Mouse (Mus musculus) kidney, adult 2 months (tissue): Measurements from ENCODE around the gene Jakmip3. TPM values are rescaled to one million over a fixed set of nuclear protein-coding genes. Genes with fewer than 3 reads are reported as not detected.

Experiments
- DNase-seq: peaks from one replicate; pipeline ENCODE4 v3.0.0; 2021
- H3K27ac ChIP-seq: fragments of 200-500 bp; 2 replicates; pipeline ENCODE4 v1.5.1; 2012; ENCODE audit warnings: low read depth, low read length, control low read depth, inconsistent platforms; ENCODE audit not compliant: insufficient read depth
- H3K27me3 ChIP-seq: fragments of 200-500 bp; replicated peaks from 2 replicates; pipeline ENCODE4 v1.6.1; 2012; ENCODE audit warnings: mild to moderate bottlenecking, moderate library complexity, low read length, inconsistent platforms; ENCODE audit not compliant: control insufficient read depth, insufficient read depth
- H3K36me3 ChIP-seq: fragments of 200-500 bp; 2 replicates; pipeline ENCODE4 v1.6.1; 2012; ENCODE audit warnings: mild to moderate bottlenecking, moderate library complexity, low read length, inconsistent platforms; ENCODE audit not compliant: control insufficient read depth, insufficient read depth
- H3K4me1 ChIP-seq: fragments of 200-500 bp; 2 replicates; pipeline ENCODE4 v1.6.1; 2011; ENCODE audit warnings: low read length; ENCODE audit not compliant: control insufficient read depth, insufficient read depth
- H3K4me3 ChIP-seq: fragments of 200-500 bp; 2 replicates; pipeline ENCODE4 v1.5.1; 2011; ENCODE audit warnings: mild to moderate bottlenecking, low read depth, low read length, control low read depth; ENCODE audit not compliant: insufficient read depth
- CTCF ChIP-seq: fragments of 200-500 bp; conservative IDR thresholded peaks from 2 replicates; pipeline ENCODE4 v1.5.1; 2011; ENCODE audit warnings: low read depth, mild to moderate bottlenecking, control low read depth, low read length, moderate library complexity, mixed read lengths; ENCODE audit not compliant: insufficient read depth, insufficient read length
- POLR2A ChIP-seq: fragments of 200-500 bp; IDR thresholded peaks from one replicate; pipeline ENCODE4 v1.6.1; 2011; ENCODE audit warnings: low read depth, low read length, control low read depth
- WGBS: fragments of 180-500 bp; shearing (Covaris S2); methylation state at CpG from one replicate; pipeline ENCODE4 v1.1.7; 2018; 5-methylcytosine and 5-hydroxymethylcytosine counted together
- polyA plus RNA-seq: library from polyadenylated mRNA; depleted of rRNA; stranded (reverse); fragments of >200 nt; gene quantifications from 2 replicates; pipeline ENCODE4 v1.2.3, GENCODE M21; 2012; rRNA removed

Gene Jakmip3
- polyA plus RNA-seq, 1 experiment, result 0.06 TPM

DNA sequence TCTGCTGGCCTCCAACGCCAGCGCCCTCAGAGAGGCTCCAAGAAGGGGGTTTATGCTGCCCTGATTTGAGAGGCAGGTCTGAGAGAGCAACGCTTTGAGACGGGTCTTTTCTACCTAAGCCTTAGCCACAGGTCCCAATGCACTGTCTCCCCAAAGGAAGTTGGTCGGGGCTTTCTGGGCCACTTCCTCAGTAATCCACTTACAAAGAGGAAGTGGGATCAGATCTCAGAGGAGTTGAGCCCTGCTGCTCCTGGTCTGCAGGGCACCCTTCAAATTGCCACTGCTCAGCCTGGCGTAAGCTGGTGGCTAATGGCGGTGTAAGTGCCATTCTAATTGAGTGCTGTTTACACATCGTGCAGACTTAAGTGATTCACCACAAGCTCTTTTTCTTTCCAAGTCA is 191.0 kb downstream of the Jakmip3 start:
- TF ChIP-seq CTCF (no peak), POLR2A (no peak)
- H3K4me3 ChIP-seq, result no peak overlapping the region
- WGBS, result 63% methylated on average over 8 of the region's 8 CpGs
- H3K36me3 ChIP-seq, result no peaks in the 10 kb centered on the region
- no peaks in the 10 kb centered on the region for H3K4me1 ChIP-seq
- no peaks in the 10 kb centered on the region for H3K27me3 ChIP-seq
- H3K27ac ChIP-seq, result no peak overlapping the region
- DNase-seq, result no peak

DNA sequence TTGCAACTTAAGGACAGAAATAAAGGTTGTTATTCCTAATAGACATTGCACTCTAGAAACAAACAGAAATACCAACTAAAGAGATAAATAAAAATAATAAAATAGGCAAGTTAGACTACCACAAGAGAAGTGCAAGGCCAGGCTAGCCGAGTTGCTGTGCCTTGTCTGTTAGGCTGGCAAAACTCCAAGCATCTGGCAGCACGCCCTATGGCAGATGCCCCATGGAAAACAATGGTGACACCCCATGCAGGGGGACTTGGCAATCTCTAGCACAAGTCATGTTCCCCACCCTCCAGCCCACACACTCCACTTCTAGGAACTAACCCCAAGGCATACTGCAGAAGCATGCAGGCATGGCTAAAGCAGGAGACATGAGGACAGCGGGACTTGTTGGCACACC is 192.9 kb downstream of the Jakmip3 start:
- WGBS, result 56% methylated on average over 3 of the region's 3 CpGs
- peak; percentile 24 for DNase-seq
- H3K4me1 ChIP-seq, result no peaks in the 10 kb centered on the region
- no peaks in the 10 kb centered on the region for H3K36me3 ChIP-seq
- TF ChIP-seq CTCF (no peak), POLR2A (no peak)
- H3K4me3 ChIP-seq, result no peak overlapping the region
- no peaks in the 10 kb centered on the region for H3K27me3 ChIP-seq
- no peak overlapping the region for H3K27ac ChIP-seq

Other genes starting within 250 kb of the Jakmip3 start
- 24.2 and 24.3 TPM in 2 replicates for gene Ppp2r2d, start 94.7 kb upstream of the Jakmip3 start, polyA plus RNA-seq
- 43.5 and 64.0 TPM in 2 replicates for gene Mapk1ip1, start 94.5 kb upstream of the Jakmip3 start, polyA plus RNA-seq
- 69.2 and 70.5 TPM in 2 replicates for gene Bnip3, start 31.2 kb upstream of the Jakmip3 start, polyA plus RNA-seq
- 0.23 and 0.25 TPM in 2 replicates for gene Dpysl4, start 145.3 kb downstream of the Jakmip3 start, polyA plus RNA-seq